Comparison of ENCODE assay signal across 8 mouse cellular contexts in the genomic region with DNA sequence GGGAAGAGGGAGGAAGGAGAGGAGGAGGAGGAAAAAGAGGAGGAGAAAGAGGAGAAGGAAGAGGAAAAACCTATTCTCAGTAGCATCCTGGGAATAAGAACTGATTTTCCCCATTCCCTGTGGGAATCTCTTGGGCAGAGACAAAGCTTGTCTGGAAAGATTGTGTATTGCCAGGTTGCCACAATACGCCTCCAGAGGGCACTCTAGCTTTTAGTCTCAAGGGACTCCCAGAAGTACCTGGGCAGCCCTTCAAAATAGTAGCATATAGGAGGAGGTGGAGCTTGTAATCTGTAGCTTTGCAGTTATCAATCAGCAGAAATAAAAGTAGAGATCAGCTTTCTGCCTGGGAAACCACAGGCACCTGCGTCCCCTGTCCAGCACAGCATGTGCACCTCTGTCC.
A peak's percentile ranks its signal among the peaks of the same experiment; 100 is the strongest.
DNase-seq lines count a peak whose midpoint lies in the region; ATAC-seq and TF ChIP-seq lines count a peak whose summit lies in the region.

No protein-coding gene starts in this region.

- 27% methylated on average over 2 of the region's 2 CpGs for WGBS in lung, adult 2 months

- no peaks in the 10 kb centered on the region for H3K4me1 ChIP-seq in lung, adult 2 months (ENCODE audit: control insufficient read depth, insufficient read depth, low read length)

- TF ChIP-seq CTCF in lung, adult 2 months (IDR thresholded peaks at IDR 0.05; ENCODE audit: insufficient read depth, low read length), result peak; percentile 32; the same call in 1 of the 2 replicates

- DNase-seq in kidney, adult 18-20 months, result peak; percentile 47
- no peak for DNase-seq in kidney, adult 11 months
- DNase-seq in ES-CJ7 (ENCODE audit: low read depth, low spot score), result peak; percentile 71
- DNase-seq in adrenal gland, postnatal 25 days, result peak; percentile 12
- peak; percentile 16 to 43 for DNase-seq in heart, postnatal 10 days
- DNase-seq in lung, adult 2 months, result peak; percentile 32

- no peak for TF ChIP-seq POLR2A in lung, adult 2 months (IDR thresholded peaks at IDR 0.05; ENCODE audit: borderline replicate concordance, extremely low read depth, low read depth, low read length)

- intact Hi-C loops in heart, postnatal 10 days (cut with DNase I), result loop anchor here (1.0 kb wide), 1 partner anchor 300 kb away; no protein-coding TSS in a partner anchor

- ATAC-seq in granulocyte monocyte progenitor cell, adult 5-6 weeks (replicated peaks; ENCODE audit: poor library complexity, severe bottlenecking), result no peak
- ATAC-seq in monocyte, adult 5-6 weeks (replicated peaks; ENCODE audit: insufficient number of reproducible peaks, low FRiP score, low TSS enrichment, poor library complexity, severe bottlenecking), result no peak

- H3K4me3 ChIP-seq in lung, adult 2 months (replicated peaks; ENCODE audit: extremely low read depth, low read depth, low read length), result no peak overlapping the region
